Mouse (Mus musculus): ENCODE data around the gene Ddx5. TPM values are rescaled to one million over a fixed set of nuclear protein-coding genes. Genes with fewer than 3 reads are reported as not detected.
"Not testable (repeated sequence)": the region's sequence is repeated elsewhere in the genome, so short reads cannot be mapped to it uniquely, and the experiment has no call there.

Gene Ddx5
- total and polyA plus RNA-seq, 2 experiments from 2014 or later = 173 to 282 TPM

- no peaks in the 10 kb centered on the region for H3K27me3 ChIP-seq (ENCODE audit: control insufficient read depth, insufficient read depth, low read length)
- H3K27ac ChIP-seq (ENCODE audit: low read depth) = no peak overlapping the region
- H3K9ac ChIP-seq (replicated peaks; ENCODE audit: low read depth, low read length) = no peak overlapping the region
- H3K36me3 ChIP-seq (replicated peaks; ENCODE audit: control insufficient read depth, insufficient read depth, low read length) = peaks cover 94% of the 10 kb centered on the region
- DNase-seq (ENCODE audit: low spot score) = no peak
- H3K4me2 ChIP-seq (ENCODE audit: low read depth, low read length) = no peak overlapping the region
- 86% methylated on average over 7 of the region's 7 CpGs for WGBS
- no peaks in the 10 kb centered on the region for H3K4me1 ChIP-seq (ENCODE audit: control insufficient read depth, insufficient read depth)
- no peak for ATAC-seq (ENCODE audit: insufficient read depth, low read depth)
- no peaks in the 10 kb centered on the region for H3K9me3 ChIP-seq (replicated peaks; ENCODE audit: control insufficient read depth, low read length)
- TF ChIP-seq CTCF (IDR thresholded peaks at IDR 0.05; ENCODE audit: low read depth) (no peak), EP300 (IDR thresholded peaks at IDR 0.05; ENCODE audit: low read depth) (no peak)
- H3K4me3 ChIP-seq (ENCODE audit: low read depth, low read length) = no peak overlapping the region
These were observed 23.6 kb upstream of the Ddx5 start for GRCm38 (mm10) chr11:106812410-106813136.

DNA sequence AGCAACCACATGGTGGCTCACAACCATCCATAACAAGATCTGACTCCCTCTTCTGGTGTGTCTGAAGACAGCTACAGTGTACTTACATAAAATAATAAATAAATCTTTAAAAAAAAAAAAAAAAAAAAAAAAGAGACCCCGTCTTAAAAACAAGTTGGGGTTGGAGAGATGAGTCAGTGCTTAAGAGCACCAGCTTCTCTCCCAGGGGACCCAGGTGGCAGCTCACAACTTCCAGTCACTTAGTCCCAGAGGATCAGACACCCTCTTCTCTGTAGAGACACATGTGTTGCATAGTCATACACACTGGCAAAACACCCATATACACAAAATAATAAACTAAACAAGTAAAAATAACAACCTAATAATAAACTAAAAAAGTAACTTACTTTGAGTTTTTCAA lies 18.5 kb upstream of the Ddx5 start:
- H3K27me3 ChIP-seq (ENCODE audit: control insufficient read depth, insufficient read depth, low read length); ATAC-seq (ENCODE audit: insufficient read depth, low read depth); H3K27ac ChIP-seq (ENCODE audit: low read depth); H3K9me3 ChIP-seq (replicated peaks; ENCODE audit: control insufficient read depth, low read length); H3K4me2 ChIP-seq (ENCODE audit: low read depth, low read length); H3K9ac ChIP-seq (replicated peaks; ENCODE audit: low read depth, low read length); H3K4me1 ChIP-seq (ENCODE audit: control insufficient read depth, insufficient read depth); DNase-seq (ENCODE audit: low spot score); H3K4me3 ChIP-seq (ENCODE audit: low read depth, low read length): not testable (repeated sequence)
- H3K36me3 ChIP-seq (replicated peaks; ENCODE audit: control insufficient read depth, insufficient read depth, low read length) = peaks cover 75% of the 10 kb centered on the region
- WGBS = 76% methylated on average over 1 of the region's 1 CpGs

- Histone ChIP-seq H3K27ac (ENCODE audit: low read depth) (no peak overlapping the region), H3K9ac (replicated peaks; ENCODE audit: low read depth, low read length) (no peak overlapping the region), H3K4me1 (ENCODE audit: control insufficient read depth, insufficient read depth) (no peaks in the 10 kb centered on the region), H3K4me3 (ENCODE audit: low read depth, low read length) (no peak overlapping the region), H3K9me3 (replicated peaks; ENCODE audit: control insufficient read depth, low read length) (no peaks in the 10 kb centered on the region; the same call in 1 of the 2 replicates), H3K4me2 (ENCODE audit: low read depth, low read length) (no peak overlapping the region), H3K27me3 (ENCODE audit: control insufficient read depth, insufficient read depth, low read length) (no peaks in the 10 kb centered on the region), H3K36me3 (replicated peaks; ENCODE audit: control insufficient read depth, insufficient read depth, low read length) (peaks cover 76% of the 10 kb centered on the region)
- WGBS = 70% methylated on average over 10 of the region's 10 CpGs
- no peak for ATAC-seq (ENCODE audit: insufficient read depth, low read depth)
- DNase-seq (ENCODE audit: low spot score) = no peak
- TF ChIP-seq EP300 (IDR thresholded peaks at IDR 0.05; ENCODE audit: low read depth) = no peak
- TF ChIP-seq CTCF (IDR thresholded peaks at IDR 0.05; ENCODE audit: low read depth) = no peak
These were observed 13.2 kb upstream of the Ddx5 start for GRCm38 (mm10) chr11:106802069-106802627.

DNA sequence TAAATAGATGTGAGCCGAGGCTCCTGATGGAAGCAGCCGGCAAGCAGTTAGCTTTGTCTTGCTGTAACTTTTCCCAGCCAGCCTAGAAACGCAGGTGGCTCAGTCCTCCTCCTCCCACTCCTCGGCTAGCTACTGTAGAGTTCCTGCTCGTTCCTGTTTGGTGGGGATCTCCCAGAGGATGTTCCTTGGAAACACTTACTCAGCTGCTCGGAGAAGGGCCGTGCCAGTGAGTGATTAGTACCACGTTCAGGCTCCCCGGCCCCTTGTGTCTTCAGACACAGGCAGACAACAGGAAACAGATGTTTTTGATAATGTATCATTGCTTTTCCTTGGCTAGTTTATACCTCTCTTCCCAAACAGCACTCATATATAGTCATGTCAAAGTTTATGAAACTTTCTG lies 6.7 kb upstream of the Ddx5 start:
- Histone ChIP-seq H3K27ac (ENCODE audit: low read depth) (peak overlapping the region; percentile 25), H3K27me3 (ENCODE audit: control insufficient read depth, insufficient read depth, low read length) (no peaks in the 10 kb centered on the region), H3K36me3 (replicated peaks; ENCODE audit: control insufficient read depth, insufficient read depth, low read length) (peaks cover 72% of the 10 kb centered on the region), H3K9me3 (replicated peaks; ENCODE audit: control insufficient read depth, low read length) (no peaks in the 10 kb centered on the region; the same call in 1 of the 2 replicates), H3K9ac (replicated peaks; ENCODE audit: low read depth, low read length) (0 out of 2 replicates have a peak overlapping the region, but pooled peaks have one; percentile 6), H3K4me3 (ENCODE audit: low read depth, low read length) (no peak overlapping the region), H3K4me1 (ENCODE audit: control insufficient read depth, insufficient read depth) (no peaks in the 10 kb centered on the region), H3K4me2 (ENCODE audit: low read depth, low read length) (no peak overlapping the region)
- TF ChIP-seq CTCF (IDR thresholded peaks at IDR 0.05; ENCODE audit: low read depth) (no peak), EP300 (IDR thresholded peaks at IDR 0.05; ENCODE audit: low read depth) (no peak)
- ATAC-seq (ENCODE audit: insufficient read depth, low read depth) (peak; percentile 76), DNase-seq (ENCODE audit: low spot score) (peak; percentile 47)
- 50% methylated on average over 9 of the region's 9 CpGs for WGBS

- no peak overlapping the region for H3K4me2 ChIP-seq (ENCODE audit: low read depth, low read length)
- DNase-seq (ENCODE audit: low spot score) = no peak
- no peak overlapping the region for H3K9ac ChIP-seq (replicated peaks; ENCODE audit: low read depth, low read length)
- H3K9me3 ChIP-seq (replicated peaks; ENCODE audit: control insufficient read depth, low read length) = no peaks in the 10 kb centered on the region; the same call in 1 of the 2 replicates
- no peak for TF ChIP-seq CTCF (IDR thresholded peaks at IDR 0.05; ENCODE audit: low read depth)
- no peak for TF ChIP-seq EP300 (IDR thresholded peaks at IDR 0.05; ENCODE audit: low read depth)
- 77% methylated on average over 4 of the region's 4 CpGs for WGBS
- H3K36me3 ChIP-seq (replicated peaks; ENCODE audit: control insufficient read depth, insufficient read depth, low read length) = peaks cover 53% of the 10 kb centered on the region
- ATAC-seq (ENCODE audit: insufficient read depth, low read depth) = no peak
- H3K27ac ChIP-seq (ENCODE audit: low read depth) = no peak overlapping the region
- no peaks in the 10 kb centered on the region for H3K27me3 ChIP-seq (ENCODE audit: control insufficient read depth, insufficient read depth, low read length)
- no peak overlapping the region for H3K4me3 ChIP-seq (ENCODE audit: low read depth, low read length)
- peaks cover 8% of the 10 kb centered on the region; the same call in 1 of the 2 replicates for H3K4me1 ChIP-seq (ENCODE audit: control insufficient read depth, insufficient read depth)
These were observed 4.9 kb upstream of the Ddx5 start for GRCm38 (mm10) chr11:106793846-106794245.

Measured in heart, postnatal 0 days (tissue).